8 mouse cellular contexts compared by ENCODE assay signal in the genomic region with DNA sequence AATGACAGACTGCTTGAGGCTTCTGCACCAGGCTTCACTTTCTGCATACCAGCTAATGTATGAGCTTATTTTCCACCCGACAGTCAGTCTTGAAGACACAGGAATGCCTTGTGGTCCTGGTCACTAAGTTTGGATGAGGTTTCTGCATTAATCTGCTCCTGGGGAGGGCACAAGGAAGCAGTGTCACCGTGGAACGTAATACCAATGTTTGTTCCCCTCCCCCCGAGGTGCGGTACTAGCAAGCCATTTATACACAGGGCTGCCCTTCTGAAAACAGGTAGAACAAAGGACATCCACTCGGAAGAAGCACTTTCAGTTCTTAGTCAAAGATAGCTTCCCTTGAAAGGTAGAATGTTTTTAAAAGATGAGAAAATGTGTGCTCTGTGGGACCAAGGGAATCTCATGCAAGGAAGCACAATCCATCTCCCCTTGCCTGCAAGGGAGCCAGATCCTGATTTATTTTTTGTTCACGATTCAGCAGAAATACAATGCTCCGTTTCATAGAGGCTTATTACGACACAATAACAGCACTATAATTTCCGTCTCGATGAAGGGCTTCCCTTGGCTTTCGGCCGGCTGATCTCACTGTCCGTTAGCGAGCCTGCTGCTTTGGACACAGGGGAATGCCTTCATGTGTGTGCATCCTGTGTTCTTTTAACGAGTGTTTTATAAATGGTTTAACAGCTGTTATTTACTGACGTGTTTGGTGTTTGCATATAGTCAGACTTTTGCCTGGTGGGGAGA. TPM values are rescaled to one million over a fixed set of nuclear protein-coding genes. Genes with fewer than 3 reads are reported as not detected.
DNase-seq lines count a peak whose midpoint lies in the region; ATAC-seq lines count a peak whose summit lies in the region.

No protein-coding gene starts in this region.

- no peak for ATAC-seq in heart, embryonic 11.5 days (replicated peaks; ENCODE audit: insufficient number of reproducible peaks, low FRiP score, low TSS enrichment)
- ATAC-seq in embryonic facial prominence, embryonic 15.5 days (ENCODE audit: insufficient number of reproducible peaks, low FRiP score, low TSS enrichment, low read depth), result no peak
- no peak for ATAC-seq in megakaryocyte-erythroid progenitor cell, adult 5-6 weeks (replicated peaks; ENCODE audit: low FRiP score, low TSS enrichment, poor library complexity, severe bottlenecking)

- no peak overlapping the region for H3K4me2 ChIP-seq in heart, embryonic 11.5 days
- peak overlapping the region; percentile 29 for H3K4me2 ChIP-seq in embryonic facial prominence, embryonic 15.5 days (replicated peaks)

- no peaks in the 10 kb centered on the region for H3K36me3 ChIP-seq in heart, embryonic 11.5 days (ENCODE audit: control insufficient read depth, insufficient read depth, low read length)
- H3K36me3 ChIP-seq in embryonic facial prominence, embryonic 15.5 days, result no peaks in the 10 kb centered on the region

- peak; percentile 98 for DNase-seq in heart, adult 11 months
- peak; percentile 73 for DNase-seq in heart, postnatal 4 days
- peak; percentile 42 to 44 for DNase-seq in layer of hippocampus, postnatal 10 days (ENCODE audit: low spot score in 2 of 2)
- DNase-seq in mesoderm, embryonic 11.5 days (ENCODE audit: low read depth, low spot score), result peak; percentile 14
- no peak for DNase-seq in ovary, postnatal 14 days (ENCODE audit: low spot score)

- H3K27me3 ChIP-seq in heart, embryonic 11.5 days (ENCODE audit: control insufficient read depth, insufficient read depth, low read length), result no peaks in the 10 kb centered on the region
- no peaks in the 10 kb centered on the region for H3K27me3 ChIP-seq in embryonic facial prominence, embryonic 15.5 days

- no peak overlapping the region for H3K9ac ChIP-seq in heart, embryonic 11.5 days (ENCODE audit: low read depth, low read length)
- no peak overlapping the region for H3K9ac ChIP-seq in embryonic facial prominence, embryonic 15.5 days

- H3K9me3 ChIP-seq in heart, embryonic 11.5 days (replicated peaks; ENCODE audit: control insufficient read depth, low read length), result no peaks in the 10 kb centered on the region
- H3K9me3 ChIP-seq in embryonic facial prominence, embryonic 15.5 days (replicated peaks), result no peaks in the 10 kb centered on the region

- 72% methylated on average over 17 of the region's 17 CpGs for WGBS in heart, embryonic 11.5 days (ENCODE audit: insufficient replicate concordance)
- 42% methylated on average over 17 of the region's 17 CpGs for WGBS in embryonic facial prominence, embryonic 15.5 days

- no peaks in the 10 kb centered on the region for H3K4me1 ChIP-seq in heart, embryonic 11.5 days (ENCODE audit: control insufficient read depth, insufficient read depth, low read length)
- peaks cover 8% of the 10 kb centered on the region; the same call in 1 of the 2 replicates for H3K4me1 ChIP-seq in embryonic facial prominence, embryonic 15.5 days

- no peak overlapping the region for H3K27ac ChIP-seq in heart, embryonic 11.5 days (ENCODE audit: low read depth, low read length)
- H3K27ac ChIP-seq in embryonic facial prominence, embryonic 15.5 days (replicated peaks), result peak overlapping the region; percentile 44; the same call in 1 of the 2 replicates

- H3K4me3 ChIP-seq in heart, embryonic 11.5 days (ENCODE audit: low read depth, low read length), result no peak overlapping the region
- peak overlapping the region; percentile 15; the same call in 1 of the 2 replicates for H3K4me3 ChIP-seq in embryonic facial prominence, embryonic 15.5 days (replicated peaks)

RNA-seq across cellular contexts. Expression of gene Cd28, which starts 48.6 kb away (rescaled TPM):
- polyA plus RNA-seq in heart, embryonic 11.5 days (2014; fragmentation: Nextera tagmentation; extraction: Ambion mirVana), result 0.07 TPM in 1 of 2 replicates, not detected in the other
- polyA plus RNA-seq in embryonic facial prominence, embryonic 15.5 days (2015; fragmentation: Nextera tagmentation; extraction: Ambion mirVana), result 0.29 and 0.34 TPM in 2 replicates
- under 1 TPM; 0.63 to 0.71 TPM for total RNA-seq in heart, postnatal 4 days (2021)
- total RNA-seq in layer of hippocampus, postnatal 10 days (2021), result under 1 TPM; 0.07 to 0.27 TPM
- 0.22 and 1.5 TPM in 2 replicates for total RNA-seq in megakaryocyte-erythroid progenitor cell, adult 5-6 weeks (2014; fragmentation: Nextera tagmentation)
- total RNA-seq in megakaryocyte-erythroid progenitor cell, adult 5-6 weeks (2017), result 0.19 and 2.7 TPM in 2 replicates
